Mouse (Mus musculus) lung, adult 2 months (tissue): ENCODE data around the gene Ttc8.

ENCODE experiments used
- CTCF ChIP-seq: fragments of 200-500 bp; IDR thresholded peaks from 2 replicates; pipeline ENCODE4 v1.5.1; 2011; ENCODE audit warnings: mild to moderate bottlenecking, low read length, control low read depth; ENCODE audit not compliant: insufficient read depth
- POLR2A ChIP-seq: fragments of 200-500 bp; IDR thresholded peaks from 2 replicates; pipeline ENCODE4 v1.6.1; 2011; ENCODE audit warnings: low read depth, mild to moderate bottlenecking, control low read depth, low read length, borderline replicate concordance; ENCODE audit errors: extremely low read depth

DNA sequence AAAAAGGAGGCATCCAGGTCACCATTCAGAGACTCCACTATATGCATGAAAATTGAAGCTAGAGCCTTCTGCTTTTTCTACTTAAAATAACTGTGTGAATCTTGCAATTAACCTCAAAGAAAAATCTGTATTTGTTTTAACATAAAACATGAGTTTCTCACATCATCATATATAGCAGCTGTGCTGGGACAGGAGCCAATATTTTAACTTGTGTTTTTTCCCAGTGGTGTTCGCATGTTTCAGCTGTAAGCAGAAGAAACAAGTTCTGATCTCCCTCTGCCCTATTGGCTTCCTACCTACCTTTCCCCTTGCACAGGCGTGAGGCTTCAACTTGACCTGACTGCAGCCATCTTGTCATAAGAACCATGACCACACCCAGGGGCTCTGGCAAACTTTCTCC lies 64.4 kb downstream of the Ttc8 start:
- TF ChIP-seq CTCF (no peak), POLR2A (no peak)
